Mouse (Mus musculus): ENCODE measurements at regions not wholly inside any gene's neighbourhood (a gene's known extent, or its start where the extent isn't known, plus 50 kb on each side); places are given as distances from the start of the nearest gene placed in this dataset.

GRCm38 (mm10) chr13:111096071-111096470 is 158.7 kb upstream of the Actbl2 start:
- Histone ChIP-seq H3K36me3 (no peaks in the 10 kb centered on the region), H3K9me3 (replicated peaks) (no peaks in the 10 kb centered on the region), H3K4me3 (no peak overlapping the region), H3K27me3 (ENCODE audit: low read depth, poor library complexity, severe bottlenecking) (no peaks in the 10 kb centered on the region), H3K4me1 (0 out of 2 replicates have a peak, but pooled peaks cover 2% of the 10 kb centered on the region), H3K27ac (replicated peaks) (no peak overlapping the region)
- no peak for DNase-seq (ENCODE audit: low spot score)
- 95% methylated on average over 5 of the region's 5 CpGs for WGBS

GRCm38 (mm10) chr13:111097336-111097735 is 157.5 kb upstream of the Actbl2 start:
- WGBS, result 92% methylated on average over 4 of the region's 4 CpGs

DNA sequence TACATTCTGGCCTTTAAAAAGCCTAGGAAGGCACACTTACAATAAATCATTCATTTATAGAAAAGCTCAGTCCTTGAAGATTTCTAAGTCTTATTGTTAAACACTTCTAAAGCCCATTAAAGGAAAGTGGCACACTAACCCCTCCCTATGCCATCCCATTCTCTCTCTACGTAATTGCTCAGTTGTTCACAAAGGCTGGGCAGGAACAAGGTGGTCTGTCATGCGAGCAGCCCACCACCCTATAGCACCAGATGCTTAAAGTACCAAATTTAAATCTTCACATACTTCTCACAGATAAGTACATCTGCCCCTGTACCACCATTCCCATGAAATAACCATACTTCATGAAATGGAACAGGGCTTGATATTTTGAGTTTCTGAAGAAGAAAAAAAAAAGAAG is 156.1 kb upstream of the Actbl2 start:
- Histone ChIP-seq H3K36me3 (no peaks in the 10 kb centered on the region), H3K27me3 (ENCODE audit: low read depth, poor library complexity, severe bottlenecking) (no peaks in the 10 kb centered on the region), H3K4me1 (0 out of 2 replicates have a peak, but pooled peaks cover 2% of the 10 kb centered on the region), H3K27ac (replicated peaks) (no peak overlapping the region), H3K4me3 (no peak overlapping the region), H3K9me3 (replicated peaks) (no peaks in the 10 kb centered on the region)
- no peak for DNase-seq (ENCODE audit: low spot score)
- WGBS, result 56% methylated on average over 2 of the region's 2 CpGs

More at GRCm38 (mm10) chr13:111097336-111097735, 157.5 kb upstream of the Actbl2 start:
- Histone ChIP-seq H3K4me3 (no peak overlapping the region), H3K9me3 (replicated peaks) (no peaks in the 10 kb centered on the region), H3K36me3 (no peaks in the 10 kb centered on the region), H3K27me3 (ENCODE audit: low read depth, poor library complexity, severe bottlenecking) (no peaks in the 10 kb centered on the region), H3K4me1 (0 out of 2 replicates have a peak, but pooled peaks cover 2% of the 10 kb centered on the region), H3K27ac (replicated peaks) (no peak overlapping the region)
- DNase-seq (ENCODE audit: low spot score), result no peak

GRCm38 (mm10) chr13:111099252-111099651 is 155.6 kb upstream of the Actbl2 start:
- Histone ChIP-seq H3K9me3 (replicated peaks) (no peaks in the 10 kb centered on the region), H3K4me3 (no peak overlapping the region), H3K4me1 (0 out of 2 replicates have a peak, but pooled peaks cover 2% of the 10 kb centered on the region), H3K27ac (replicated peaks) (no peak overlapping the region), H3K27me3 (ENCODE audit: low read depth, poor library complexity, severe bottlenecking) (no peaks in the 10 kb centered on the region), H3K36me3 (no peaks in the 10 kb centered on the region)
- DNase-seq (ENCODE audit: low spot score), result no peak
- 81% methylated on average over 6 of the region's 6 CpGs for WGBS

GRCm38 (mm10) chr13:111100448-111100847 is 154.4 kb upstream of the Actbl2 start:
- Histone ChIP-seq H3K4me3 (no peak overlapping the region), H3K9me3 (replicated peaks) (no peaks in the 10 kb centered on the region)
- 93% methylated on average over 1 of the region's 1 CpGs for WGBS

GRCm38 (mm10) chr13:111104567-111105219 is 150.1 kb upstream of the Actbl2 start:
- Histone ChIP-seq H3K27ac (replicated peaks) (no peak overlapping the region), H3K9me3 (replicated peaks) (no peaks in the 10 kb centered on the region), H3K27me3 (ENCODE audit: low read depth, poor library complexity, severe bottlenecking) (no peaks in the 10 kb centered on the region), H3K36me3 (no peaks in the 10 kb centered on the region), H3K4me3 (no peak overlapping the region), H3K4me1 (no peaks in the 10 kb centered on the region)
- no peak for DNase-seq (ENCODE audit: low spot score)
- WGBS, result 88% methylated on average over 4 of the region's 4 CpGs

More at GRCm38 (mm10) chr13:111100448-111100847, 154.4 kb upstream of the Actbl2 start:
- H3K27ac ChIP-seq (replicated peaks), result no peak overlapping the region
- no peaks in the 10 kb centered on the region for H3K36me3 ChIP-seq
- H3K27me3 ChIP-seq (ENCODE audit: low read depth, poor library complexity, severe bottlenecking), result no peaks in the 10 kb centered on the region
- 0 out of 2 replicates have a peak, but pooled peaks cover 2% of the 10 kb centered on the region for H3K4me1 ChIP-seq
- DNase-seq (ENCODE audit: low spot score), result no peak

DNA sequence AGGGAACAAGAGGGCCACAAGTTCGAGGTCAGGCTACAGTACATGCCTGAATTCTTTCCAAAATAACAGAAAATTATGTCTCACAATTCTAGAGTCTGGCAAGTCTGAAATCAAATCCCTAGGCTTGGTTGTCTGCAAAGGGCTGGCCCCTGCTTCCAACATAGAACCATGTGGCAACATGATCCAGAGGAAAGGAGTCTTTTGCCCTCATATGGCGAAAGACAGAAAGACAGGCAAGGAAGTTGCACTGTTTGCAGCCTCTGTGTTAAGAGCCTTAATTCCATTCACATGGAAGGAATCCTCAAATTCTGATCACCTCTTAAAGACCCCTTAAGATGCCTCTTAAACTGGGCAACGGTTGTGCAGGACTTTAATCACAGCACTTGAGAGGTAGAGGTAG is 123.7 kb upstream of the Actbl2 start:
- no peak overlapping the region for H3K27ac ChIP-seq (replicated peaks)
- no peaks in the 10 kb centered on the region for H3K9me3 ChIP-seq (replicated peaks)
- no peak overlapping the region for H3K4me3 ChIP-seq
- no peaks in the 10 kb centered on the region for H3K27me3 ChIP-seq (ENCODE audit: low read depth, poor library complexity, severe bottlenecking)
- no peaks in the 10 kb centered on the region for H3K36me3 ChIP-seq
- WGBS, result 81% methylated on average over 3 of the region's 3 CpGs
- no peaks in the 10 kb centered on the region for H3K4me1 ChIP-seq
- DNase-seq (ENCODE audit: low spot score), result no peak

DNA sequence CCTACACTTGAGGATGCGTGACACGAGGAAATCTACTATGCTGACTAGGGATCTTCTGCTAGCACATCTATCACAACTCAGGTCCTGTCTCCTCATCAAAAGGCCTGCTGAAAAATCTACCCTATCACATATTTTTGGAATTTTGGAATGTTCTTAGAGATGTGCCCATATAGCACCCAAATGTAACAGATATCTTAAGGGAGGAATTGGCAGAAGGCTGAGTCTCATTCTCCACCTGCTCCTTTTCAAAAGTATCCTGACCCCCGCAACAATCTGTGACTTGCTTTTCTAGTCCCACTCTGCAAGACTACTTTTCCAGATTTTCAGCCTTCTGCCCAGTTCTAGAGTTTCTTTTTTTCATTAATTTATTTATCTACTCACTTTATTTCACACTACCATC is 118.4 kb upstream of the Actbl2 start:
- Histone ChIP-seq H3K27ac (replicated peaks) (no peak overlapping the region), H3K9me3 (replicated peaks) (no peaks in the 10 kb centered on the region), H3K27me3 (ENCODE audit: low read depth, poor library complexity, severe bottlenecking) (no peaks in the 10 kb centered on the region), H3K36me3 (no peaks in the 10 kb centered on the region), H3K4me1 (no peaks in the 10 kb centered on the region), H3K4me3 (no peak overlapping the region)
- no peak for DNase-seq (ENCODE audit: low spot score)
- 92% methylated on average over 3 of the region's 3 CpGs for WGBS

GRCm38 (mm10) chr13:111142757-111143420 is 111.9 kb upstream of the Actbl2 start:
- WGBS, result 86% methylated on average over 7 of the region's 7 CpGs

GRCm38 (mm10) chr13:111144721-111145120 is 110.1 kb upstream of the Actbl2 start:
- Histone ChIP-seq H3K4me1 (no peaks in the 10 kb centered on the region), H3K27ac (replicated peaks) (no peak overlapping the region), H3K36me3 (no peaks in the 10 kb centered on the region), H3K27me3 (ENCODE audit: low read depth, poor library complexity, severe bottlenecking) (no peaks in the 10 kb centered on the region), H3K9me3 (replicated peaks) (no peaks in the 10 kb centered on the region), H3K4me3 (no peak overlapping the region)
- no peak for DNase-seq (ENCODE audit: low spot score)
- 90% methylated on average over 3 of the region's 3 CpGs for WGBS

More at GRCm38 (mm10) chr13:111142757-111143420, 111.9 kb upstream of the Actbl2 start:
- Histone ChIP-seq H3K27me3 (ENCODE audit: low read depth, poor library complexity, severe bottlenecking) (no peaks in the 10 kb centered on the region), H3K36me3 (no peaks in the 10 kb centered on the region), H3K9me3 (replicated peaks) (no peaks in the 10 kb centered on the region), H3K4me3 (no peak overlapping the region), H3K27ac (replicated peaks) (no peak overlapping the region), H3K4me1 (no peaks in the 10 kb centered on the region)
- DNase-seq (ENCODE audit: low spot score), result no peak

GRCm38 (mm10) chr13:111157921-111158638 is 96.7 kb upstream of the Actbl2 start:
- 78% methylated on average over 14 of the region's 14 CpGs for whole genome bisulfite sequencing
- DNase-seq (ENCODE audit: low spot score), result no peak
- H3K9me3 ChIP-seq (replicated peaks), result no peaks in the 10 kb centered on the region
- H3K4me1 ChIP-seq, result no peaks in the 10 kb centered on the region
- H3K36me3 ChIP-seq, result no peaks in the 10 kb centered on the region
- no peak overlapping the region for H3K4me3 ChIP-seq
- H3K27ac ChIP-seq (replicated peaks), result no peak overlapping the region
- H3K27me3 ChIP-seq (ENCODE audit: low read depth, poor library complexity, severe bottlenecking), result no peaks in the 10 kb centered on the region

- Histone ChIP-seq H3K27me3 (ENCODE audit: low read depth, poor library complexity, severe bottlenecking) (no peaks in the 10 kb centered on the region), H3K9me3 (replicated peaks) (no peaks in the 10 kb centered on the region), H3K27ac (replicated peaks) (no peak overlapping the region), H3K4me3 (no peak overlapping the region), H3K36me3 (no peaks in the 10 kb centered on the region), H3K4me1 (no peaks in the 10 kb centered on the region)
- no peak for DNase-seq (ENCODE audit: low spot score)
These were observed 95.3 kb upstream of the Actbl2 start for GRCm38 (mm10) chr13:111159498-111159897.

- no peaks in the 10 kb centered on the region for H3K36me3 ChIP-seq
- H3K4me1 ChIP-seq, result peaks cover 2% of the 10 kb centered on the region; the same call in 1 of the 2 replicates
- no peak overlapping the region for H3K27ac ChIP-seq (replicated peaks)
- no peaks in the 10 kb centered on the region for H3K9me3 ChIP-seq (replicated peaks)
- 89% methylated on average over 2 of the region's 2 CpGs for WGBS
- no peaks in the 10 kb centered on the region for H3K27me3 ChIP-seq (ENCODE audit: low read depth, poor library complexity, severe bottlenecking)
- no peak for DNase-seq (ENCODE audit: low spot score)
- no peak overlapping the region for H3K4me3 ChIP-seq
These were observed 89.3 kb upstream of the Actbl2 start for GRCm38 (mm10) chr13:111165538-111165937.
